Mouse (Mus musculus) midbrain, embryonic 16.5 days (tissue): ENCODE results near the gene Fam83g. TPM values are rescaled to one million over a fixed set of nuclear protein-coding genes. Genes with fewer than 3 reads are reported as not detected.

Experiments
- ATAC-seq: fragments of 200-750 bp; cut with Nextera tagmentation; 2 replicates; pipeline ENCODE4 v1.8.0; 2017; ENCODE audit warnings: moderate TSS enrichment
- H3K27ac ChIP-seq: fragments of 300-500 bp; sonication (generic); 2 replicates; pipeline ENCODE4 v1.5.1; 2014; ENCODE audit warnings: mild to moderate bottlenecking, low read length, mixed read lengths
- H3K27me3 ChIP-seq: fragments of 300-500 bp; sonication (generic); 2 replicates; pipeline ENCODE4 v1.6.1; 2014; ENCODE audit warnings: low read depth, low read length, mixed read lengths; ENCODE audit not compliant: control insufficient read depth, insufficient read depth
- H3K36me3 ChIP-seq: fragments of 300-500 bp; sonication (generic); 2 replicates; pipeline ENCODE4 v1.6.1; 2014; ENCODE audit warnings: mild to moderate bottlenecking, low read length, moderate library complexity, mixed read lengths; ENCODE audit not compliant: control insufficient read depth, insufficient read depth
- H3K4me1 ChIP-seq: fragments of 300-500 bp; sonication (generic); 2 replicates; pipeline ENCODE4 v1.6.1; 2014; ENCODE audit warnings: mild to moderate bottlenecking, low read length, mixed read lengths; ENCODE audit not compliant: control insufficient read depth, insufficient read depth
- H3K4me2 ChIP-seq: fragments of 300-500 bp; sonication (generic); 2 replicates; pipeline ENCODE4 v1.6.1; 2014; ENCODE audit warnings: mild to moderate bottlenecking, low read length, mixed read lengths
- H3K4me3 ChIP-seq: fragments of 300-500 bp; sonication (generic); 2 replicates; pipeline ENCODE4 v1.5.1; 2014; ENCODE audit warnings: low read depth, mild to moderate bottlenecking, low read length, moderate library complexity, mixed read lengths
- H3K9ac ChIP-seq: fragments of 300-500 bp; sonication (generic); 2 replicates; pipeline ENCODE4 v1.6.1; 2014; ENCODE audit warnings: low read depth, low read length, mixed read lengths
- H3K9me3 ChIP-seq: fragments of 300-500 bp; sonication (generic); replicated peaks from 2 replicates; pipeline ENCODE4 v1.6.1; 2014; ENCODE audit warnings: mild to moderate bottlenecking, low read length, mixed read lengths; ENCODE audit not compliant: control insufficient read depth, poor library complexity, severe bottlenecking
- WGBS: fragments of 180-500 bp; shearing (Covaris S2); extraction: QIAGEN DNeasy Blood & Tissue Kit; methylation state at CpG from one replicate; pipeline ENCODE4 v1.1.7; 2014; 5-methylcytosine and 5-hydroxymethylcytosine counted together
- polyA plus RNA-seq: library from polyadenylated mRNA; unstranded; fragments of >200 nt; fragmentation: Nextera tagmentation; extraction: Ambion mirVana; gene quantifications from 2 replicates; pipeline ENCODE4 v1.2.1, GENCODE M21; 2015

Fam83g gene
- polyA plus RNA-seq, 1 experiment from 2014 or later, result 0.26 TPM

DNA sequence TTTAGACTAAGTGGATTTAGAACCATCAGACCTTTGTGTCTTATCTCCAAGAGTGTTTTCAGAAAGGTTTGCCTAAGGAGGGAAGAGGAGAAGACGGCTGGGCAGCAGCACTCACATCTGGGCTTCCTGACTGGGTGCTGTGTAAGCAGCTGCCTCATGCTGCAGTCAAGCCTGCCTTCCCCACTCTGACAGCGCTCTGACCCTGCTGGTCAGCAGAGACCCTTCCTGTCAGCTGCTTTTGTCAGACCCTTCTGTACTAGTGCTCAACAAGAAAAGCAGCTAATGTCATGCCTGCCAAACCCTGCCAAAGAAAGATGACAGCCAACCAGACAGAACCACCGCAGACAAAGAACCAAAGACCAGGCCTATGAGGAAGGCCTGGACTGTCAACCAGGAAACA, 59.9 kb downstream of the Fam83g start:
- Histone ChIP-seq H3K27ac (no peak overlapping the region), H3K36me3 (peaks cover 27% of the 10 kb centered on the region), H3K4me2 (no peak overlapping the region), H3K9me3 (no peaks in the 10 kb centered on the region), H3K4me1 (no peaks in the 10 kb centered on the region), H3K9ac (no peak overlapping the region), H3K27me3 (no peaks in the 10 kb centered on the region), H3K4me3 (no peak overlapping the region)
- ATAC-seq, result no peak
- whole genome bisulfite sequencing, result 61% methylated on average over 3 of the region's 3 CpGs

DNA sequence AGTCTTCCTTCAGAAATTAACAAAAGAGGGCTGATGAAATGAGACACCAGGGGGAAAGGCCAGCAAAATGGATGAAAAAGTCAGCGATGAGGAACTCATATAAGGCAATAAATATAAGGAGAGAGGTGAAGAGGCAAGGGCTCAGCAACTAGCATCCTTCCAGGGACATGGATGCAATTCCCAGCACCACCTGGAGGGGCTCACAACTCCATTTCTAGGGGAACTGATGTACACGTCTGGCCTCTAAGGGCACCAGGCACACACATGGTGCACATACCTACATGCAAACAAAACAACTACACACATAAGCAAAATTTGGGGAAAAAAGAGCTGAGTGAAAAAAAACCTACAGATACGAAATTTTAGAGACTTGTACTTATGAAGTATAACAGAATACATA, 60.6 kb downstream of the Fam83g start:
- Histone ChIP-seq H3K4me2 (no peak overlapping the region), H3K27me3 (no peaks in the 10 kb centered on the region), H3K36me3 (peaks cover 27% of the 10 kb centered on the region), H3K9ac (no peak overlapping the region), H3K9me3 (no peaks in the 10 kb centered on the region), H3K27ac (no peak overlapping the region), H3K4me3 (no peak overlapping the region), H3K4me1 (no peaks in the 10 kb centered on the region)
- no peak for ATAC-seq
- WGBS, result 64% methylated on average over 3 of the region's 3 CpGs

DNA sequence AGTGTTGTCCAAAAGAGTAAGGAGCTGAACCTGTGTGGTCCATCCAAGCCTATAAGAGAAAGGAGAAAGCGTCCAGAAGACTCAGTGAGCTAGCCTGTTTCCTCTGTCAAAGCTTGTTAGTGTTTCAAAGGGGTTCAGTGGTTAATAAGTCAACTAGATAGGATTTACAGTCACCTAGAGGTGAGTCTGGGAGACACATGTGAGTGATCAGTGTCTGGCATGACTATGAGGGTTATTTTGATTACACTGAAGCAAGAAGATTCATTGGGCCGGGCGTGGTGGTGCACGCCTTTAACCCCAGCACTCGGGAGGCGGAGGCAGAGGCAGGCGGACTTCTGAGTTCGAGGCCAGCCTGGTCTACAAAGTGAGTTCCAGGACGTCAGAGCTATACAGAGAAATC, 61.9 kb downstream of the Fam83g start:
- H3K9ac ChIP-seq, result no peak overlapping the region
- H3K4me3 ChIP-seq, result no peak overlapping the region
- peaks cover 19% of the 10 kb centered on the region for H3K36me3 ChIP-seq
- H3K4me2 ChIP-seq, result no peak overlapping the region
- H3K27me3 ChIP-seq, result no peaks in the 10 kb centered on the region
- 93% methylated on average over 9 of the region's 9 CpGs for WGBS
- no peaks in the 10 kb centered on the region for H3K9me3 ChIP-seq
- ATAC-seq, result no peak
- H3K27ac ChIP-seq, result no peak overlapping the region
- H3K4me1 ChIP-seq, result no peaks in the 10 kb centered on the region

DNA sequence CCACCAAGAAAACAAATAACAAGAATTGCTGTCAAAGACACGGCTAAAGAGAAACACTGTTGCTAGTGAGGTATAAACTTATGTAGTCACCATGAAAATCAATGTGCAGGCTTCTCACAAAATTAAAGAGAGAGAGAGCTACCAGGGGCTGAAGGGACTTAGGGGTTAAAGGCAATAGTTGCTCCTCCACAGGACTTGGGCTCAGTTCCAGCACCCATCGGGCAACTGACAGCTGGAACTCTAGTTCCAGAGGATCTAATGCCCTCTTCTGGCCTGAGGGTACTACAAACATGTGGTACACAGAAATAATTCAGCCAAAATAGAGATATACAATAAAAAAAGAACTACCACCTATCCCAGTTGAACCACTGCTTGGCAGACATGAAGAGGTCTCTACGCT, 63.3 kb downstream of the Fam83g start:
- H3K36me3 ChIP-seq, result peaks cover 17% of the 10 kb centered on the region
- H3K4me1 ChIP-seq, result no peaks in the 10 kb centered on the region

DNA sequence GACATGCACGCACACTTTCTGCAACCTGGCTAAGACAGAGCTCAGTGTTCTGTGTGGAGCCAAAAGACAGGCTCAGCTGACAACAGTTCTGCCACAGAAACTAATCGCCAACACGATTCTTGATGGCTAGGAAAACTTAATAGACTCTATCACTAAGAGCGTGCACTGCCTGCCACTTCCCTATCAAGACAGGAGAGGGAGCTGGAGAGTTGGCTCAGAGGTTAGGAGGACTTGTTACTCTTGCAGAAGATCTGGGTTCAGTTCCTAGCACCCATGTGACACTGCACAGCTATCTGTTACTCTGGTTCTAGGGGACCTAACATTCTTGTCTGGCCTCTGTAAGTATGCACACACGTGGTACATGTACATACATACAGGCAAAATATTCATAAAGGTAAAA, 67.7 kb downstream of the Fam83g start:
- peaks cover 22% of the 10 kb centered on the region for H3K36me3 ChIP-seq
- ATAC-seq, result no peak
- WGBS, result 76% methylated on average over 5 of the region's 5 CpGs

More for the DNA sequence above, 63.3 kb downstream of the Fam83g start:
- no peak overlapping the region for H3K9ac ChIP-seq
- WGBS, result 73% methylated on average over 3 of the region's 3 CpGs
- H3K9me3 ChIP-seq, result no peaks in the 10 kb centered on the region
- no peak overlapping the region for H3K27ac ChIP-seq
- ATAC-seq, result no peak
- H3K27me3 ChIP-seq, result no peaks in the 10 kb centered on the region
- no peak overlapping the region for H3K4me3 ChIP-seq
- H3K4me2 ChIP-seq, result no peak overlapping the region

DNA sequence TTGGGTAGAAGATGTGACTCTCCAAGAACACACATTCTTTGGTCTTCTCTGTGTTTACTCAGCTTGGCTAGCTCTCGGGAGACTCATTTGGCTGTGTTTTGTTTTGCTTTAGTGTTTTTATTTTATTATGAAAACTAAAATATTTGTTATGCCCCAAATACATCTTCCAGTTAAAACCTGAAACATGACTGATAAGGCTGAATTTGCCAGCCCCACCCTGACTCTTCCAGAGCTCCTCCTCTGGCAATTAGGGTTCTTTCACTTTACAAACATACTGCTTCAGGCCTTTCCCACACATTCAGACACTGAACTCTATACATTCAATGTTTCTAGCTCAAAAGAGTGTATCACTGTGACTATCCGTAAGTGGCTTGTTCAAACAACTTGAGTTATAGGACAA, 73.3 kb downstream of the Fam83g start:
- 95% methylated on average over 2 of the region's 2 CpGs for WGBS
- no peak overlapping the region for H3K4me2 ChIP-seq
- no peaks in the 10 kb centered on the region for H3K9me3 ChIP-seq
- H3K27me3 ChIP-seq, result no peaks in the 10 kb centered on the region
- H3K4me1 ChIP-seq, result peaks cover 6% of the 10 kb centered on the region
- H3K4me3 ChIP-seq, result no peak overlapping the region
- peaks cover 13% of the 10 kb centered on the region for H3K36me3 ChIP-seq
- ATAC-seq, result no peak
- H3K27ac ChIP-seq, result no peak overlapping the region
- H3K9ac ChIP-seq, result no peak overlapping the region

More for the DNA sequence above, 67.7 kb downstream of the Fam83g start:
- Histone ChIP-seq H3K27ac (no peak overlapping the region), H3K9ac (no peak overlapping the region), H3K4me1 (no peaks in the 10 kb centered on the region), H3K9me3 (no peaks in the 10 kb centered on the region), H3K27me3 (no peaks in the 10 kb centered on the region), H3K4me3 (no peak overlapping the region), H3K4me2 (no peak overlapping the region)

Other genes starting within 250 kb of the Fam83g start
- gene Rnf112, start 230.0 kb upstream of the Fam83g start, polyA plus RNA-seq, result 39.5 and 43.0 TPM in 2 replicates
- 16.2 and 18.0 TPM in 2 replicates for gene Mfap4, start 198.7 kb upstream of the Fam83g start, polyA plus RNA-seq
- 63.0 and 66.7 TPM in 2 replicates for gene Mapk7, start 189.7 kb upstream of the Fam83g start, polyA plus RNA-seq
- 31.5 and 32.8 TPM in 2 replicates for gene B9d1, start 178.9 kb upstream of the Fam83g start, polyA plus RNA-seq
- 78.0 and 82.3 TPM in 2 replicates for gene Epn2, start 104.4 kb upstream of the Fam83g start, polyA plus RNA-seq
- 10.7 and 11.6 TPM in 2 replicates for gene Grap, start 30.8 kb upstream of the Fam83g start, polyA plus RNA-seq
- not detected in 2 replicates for gene Slc5a10, start 36.7 kb downstream of the Fam83g start, polyA plus RNA-seq
- 55.3 TPM in 2 replicates for gene Prpsap2, start 78.0 kb downstream of the Fam83g start, polyA plus RNA-seq
- 43.9 and 44.0 TPM in 2 replicates for gene Ulk2, start 171.0 kb downstream of the Fam83g start, polyA plus RNA-seq
- 10.3 and 12.2 TPM in 2 replicates for gene Akap10, start 246.2 kb downstream of the Fam83g start, polyA plus RNA-seq